In the genomic region with DNA sequence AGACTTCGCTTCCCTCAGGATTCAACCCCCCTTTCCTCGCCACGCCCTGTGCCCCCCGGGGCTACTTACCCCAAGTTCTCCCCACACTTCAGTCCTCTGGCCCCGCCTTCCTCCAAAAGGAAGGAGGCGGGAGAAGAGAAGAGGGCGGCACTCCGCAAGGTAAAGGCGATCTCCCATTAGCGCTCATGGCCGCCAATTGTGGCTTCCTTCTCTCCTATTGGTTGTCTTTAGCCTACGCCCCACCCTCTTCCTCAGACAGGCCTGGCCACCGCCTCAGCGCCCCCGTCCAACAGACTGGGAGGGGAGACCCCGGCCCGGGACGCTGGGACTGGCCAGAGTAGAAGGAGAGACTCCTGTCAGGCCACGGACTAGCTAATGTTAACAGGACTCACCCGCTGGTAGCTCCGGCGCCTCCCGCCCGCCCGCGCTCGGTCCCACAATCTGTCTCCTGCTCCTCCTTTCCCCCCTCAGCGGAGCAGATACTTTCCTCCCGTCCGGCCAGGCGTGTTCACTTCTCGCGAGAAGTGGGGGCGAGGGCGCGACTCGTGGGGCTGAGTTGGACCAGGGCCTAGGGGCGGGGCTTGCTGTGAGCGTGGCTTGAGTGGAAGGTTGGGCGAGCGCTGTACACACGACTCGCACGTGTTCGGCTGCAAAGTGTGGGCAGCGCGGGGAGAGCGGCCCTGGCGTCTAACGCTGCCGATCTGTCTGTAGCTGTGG, we compare ENCODE assay signal across 8 mouse cellular contexts. TPM values are rescaled to one million over a fixed set of nuclear protein-coding genes. Genes with fewer than 3 reads are reported as not detected.
DNase-seq lines count a peak whose midpoint lies in the region; ATAC-seq and TF ChIP-seq lines count a peak whose summit lies in the region.

TSS of gene Gm28047 (minus strand) at position 98 of the 717 bp plus-strand sequence.
TSS of gene Atf7 (minus strand) at position 495 of the 717 bp plus-strand sequence.

- peak within 1 kb of the TSS; percentile 85 for H3K4me2 ChIP-seq in forebrain, embryonic 12.5 days
- H3K4me2 ChIP-seq in heart, postnatal 0 days (ENCODE audit: low read depth, low read length): peak within 1 kb of the TSS; percentile 94
- H3K4me2 ChIP-seq in liver, embryonic 16.5 days (ENCODE audit: low read depth, low read length): peak within 1 kb of the TSS; percentile 85
- H3K4me2 ChIP-seq in neural tube, embryonic 13.5 days: peak within 1 kb of the TSS; percentile 64

- H3K9me3 ChIP-seq in E14TG2a.4 (ENCODE audit: low read length): no peaks in the 10 kb centered on the region
- no peaks in the 10 kb centered on the region for H3K9me3 ChIP-seq in forebrain, embryonic 12.5 days
- no peaks in the 10 kb centered on the region for H3K9me3 ChIP-seq in heart, postnatal 0 days (replicated peaks; ENCODE audit: control insufficient read depth, low read length)
- no peaks in the 10 kb centered on the region for H3K9me3 ChIP-seq in liver, embryonic 16.5 days (replicated peaks; ENCODE audit: control insufficient read depth, low read length)
- H3K9me3 ChIP-seq in neural tube, embryonic 13.5 days: no peaks in the 10 kb centered on the region

- H3K9ac ChIP-seq in forebrain, embryonic 12.5 days: peak within 1 kb of the TSS; percentile 73
- H3K9ac ChIP-seq in heart, postnatal 0 days (replicated peaks; ENCODE audit: low read depth, low read length): peak within 1 kb of the TSS; percentile 62
- H3K9ac ChIP-seq in liver, embryonic 16.5 days (ENCODE audit: low read depth, low read length): peak within 1 kb of the TSS; percentile 87
- peak within 1 kb of the TSS; percentile 82 for H3K9ac ChIP-seq in neural tube, embryonic 13.5 days

- ATAC-seq in forebrain, embryonic 12.5 days (ENCODE audit: low FRiP score): peak; percentile 100
- peak; percentile 98 for ATAC-seq in heart, postnatal 0 days (ENCODE audit: insufficient read depth, low read depth)
- peak; percentile 97 for ATAC-seq in liver, embryonic 16.5 days (ENCODE audit: low read depth)
- peak; percentile 100 for ATAC-seq in neural tube, embryonic 13.5 days (ENCODE audit: low read depth)

- no peak for TF ChIP-seq CTCF in E14TG2a.4 (conservative IDR thresholded peaks at IDR 0.05; ENCODE audit: low read length)
- no peak for TF ChIP-seq CTCF in heart, postnatal 0 days (IDR thresholded peaks at IDR 0.05; ENCODE audit: low read depth)
- TF ChIP-seq CTCF in testis, adult 2 months (IDR thresholded peaks at IDR 0.05; ENCODE audit: control insufficient read depth, insufficient read depth, insufficient replicate concordance, low read depth, low read length): 0 out of 2 replicates have a peak, but pooled peaks have one; percentile 1

- peak; percentile 98 for DNase-seq in c-Kit-positive CD71-positive TER-119-positive erythroid progenitor cells, embryonic 14.5 days (ENCODE audit: low spot score)
- DNase-seq in heart, postnatal 0 days (ENCODE audit: low spot score): peak; percentile 98
- peak; percentile 100 for DNase-seq in kidney, postnatal 4 days

- H3K27ac ChIP-seq in forebrain, embryonic 12.5 days: peak within 1 kb of the TSS; percentile 95
- peak within 1 kb of the TSS; percentile 95 for H3K27ac ChIP-seq in heart, postnatal 0 days (ENCODE audit: low read depth)
- peak within 1 kb of the TSS; percentile 95 for H3K27ac ChIP-seq in liver, embryonic 16.5 days (ENCODE audit: low read length)
- peak within 1 kb of the TSS; percentile 97 for H3K27ac ChIP-seq in neural tube, embryonic 13.5 days (replicated peaks)
- H3K27ac ChIP-seq in testis, adult 2 months (ENCODE audit: control insufficient read depth, insufficient read depth, low read depth, low read length): peak within 1 kb of the TSS; percentile 96

- WGBS in forebrain, embryonic 12.5 days: under 1% methylated on average over 46 of the region's 51 CpGs
- WGBS in heart, postnatal 0 days: under 1% methylated on average over 50 of the region's 51 CpGs
- 0% methylated on average over 51 of the region's 51 CpGs for WGBS in liver, embryonic 16.5 days (ENCODE audit: insufficient replicate concordance)
- WGBS in neural tube, embryonic 13.5 days: under 1% methylated on average over 51 of the region's 51 CpGs

- H3K36me3 ChIP-seq in E14TG2a.4 (ENCODE audit: insufficient read depth, low read length): peaks cover 7% of the 10 kb centered on the region; the same call in 1 of the 2 replicates
- H3K36me3 ChIP-seq in forebrain, embryonic 12.5 days (replicated peaks): no peaks in the 10 kb centered on the region
- peaks cover 1% of the 10 kb centered on the region; the same call in 1 of the 2 replicates for H3K36me3 ChIP-seq in heart, postnatal 0 days (replicated peaks; ENCODE audit: control insufficient read depth, insufficient read depth, low read length)
- H3K36me3 ChIP-seq in liver, embryonic 16.5 days (ENCODE audit: control insufficient read depth, insufficient read depth): no peaks in the 10 kb centered on the region
- H3K36me3 ChIP-seq in neural tube, embryonic 13.5 days: no peaks in the 10 kb centered on the region
- H3K36me3 ChIP-seq in testis, adult 2 months (ENCODE audit: control insufficient read depth, insufficient read depth, low read length): no peaks in the 10 kb centered on the region

- no peaks in the 10 kb centered on the region for H3K27me3 ChIP-seq in E14TG2a.4 (ENCODE audit: insufficient read depth, low read length)
- 0 out of 2 replicates have a peak, but pooled peaks cover 3% of the 10 kb centered on the region for H3K27me3 ChIP-seq in forebrain, embryonic 12.5 days
- H3K27me3 ChIP-seq in heart, postnatal 0 days (ENCODE audit: control insufficient read depth, insufficient read depth, low read length): no peaks in the 10 kb centered on the region
- H3K27me3 ChIP-seq in liver, embryonic 16.5 days (ENCODE audit: control insufficient read depth, insufficient read depth, low read depth, low read length): no peaks in the 10 kb centered on the region
- no peaks in the 10 kb centered on the region for H3K27me3 ChIP-seq in neural tube, embryonic 13.5 days
- no peaks in the 10 kb centered on the region for H3K27me3 ChIP-seq in testis, adult 2 months (ENCODE audit: control insufficient read depth, insufficient read depth, low read length)

- H3K4me1 ChIP-seq in E14TG2a.4 (replicated peaks; ENCODE audit: low read depth, low read length): peaks cover 30% of the 10 kb centered on the region
- peaks cover 19% of the 10 kb centered on the region for H3K4me1 ChIP-seq in forebrain, embryonic 12.5 days
- peaks cover 13% of the 10 kb centered on the region for H3K4me1 ChIP-seq in heart, postnatal 0 days (ENCODE audit: control insufficient read depth, insufficient read depth)
- peaks cover 19% of the 10 kb centered on the region for H3K4me1 ChIP-seq in liver, embryonic 16.5 days (ENCODE audit: control insufficient read depth, low read depth, low read length)
- H3K4me1 ChIP-seq in neural tube, embryonic 13.5 days (replicated peaks): peaks cover 28% of the 10 kb centered on the region
- peaks cover 5% of the 10 kb centered on the region for H3K4me1 ChIP-seq in testis, adult 2 months (ENCODE audit: control insufficient read depth, insufficient read depth, low read length)

- peak; percentile 55; the same call in 1 of the 2 replicates for TF ChIP-seq EP300 in heart, postnatal 0 days (IDR thresholded peaks at IDR 0.05; ENCODE audit: low read depth)

- TF ChIP-seq POLR2A in testis, adult 2 months (IDR thresholded peaks at IDR 0.05; ENCODE audit: control insufficient read depth, low read depth, low read length): no peak; the same call in 1 of the 2 replicates

- peak within 1 kb of the TSS; percentile 88 for H3K4me3 ChIP-seq in E14TG2a.4 (replicated peaks; ENCODE audit: low read length)
- peak within 1 kb of the TSS; percentile 64 for H3K4me3 ChIP-seq in forebrain, embryonic 12.5 days (replicated peaks)
- peak within 1 kb of the TSS; percentile 60 for H3K4me3 ChIP-seq in heart, postnatal 0 days (ENCODE audit: low read depth, low read length)
- H3K4me3 ChIP-seq in liver, embryonic 16.5 days (ENCODE audit: low read depth, low read length): peak within 1 kb of the TSS; percentile 82
- H3K4me3 ChIP-seq in neural tube, embryonic 13.5 days: peak within 1 kb of the TSS; percentile 61
- peak within 1 kb of the TSS; percentile 94 for H3K4me3 ChIP-seq in testis, adult 2 months (ENCODE audit: control insufficient read depth, low read depth, low read length)

RNA-seq across cellular contexts. Expression of gene Gm28047, which starts in this region (rescaled TPM):
- polyA plus RNA-seq in forebrain, embryonic 12.5 days (2016; fragmentation: Nextera tagmentation; extraction: Ambion mirVana): 0.40 TPM in 1 of 2 replicates, not detected in the other
- not detected in 2 replicates for total RNA-seq in heart, postnatal 0 days (2014; rRNA removed; ENCODE audit: low replicate concordance)
- not detected in 2 replicates for polyA plus RNA-seq in heart, postnatal 0 days (2015; fragmentation: Nextera tagmentation; extraction: Ambion mirVana)
- polyA plus RNA-seq in liver, embryonic 16.5 days (2015; fragmentation: Nextera tagmentation; extraction: Ambion mirVana): not detected in 2 replicates
- 1.3 TPM in 1 of 2 replicates, not detected in the other for polyA plus RNA-seq in neural tube, embryonic 13.5 days (2015; fragmentation: Nextera tagmentation; extraction: Ambion mirVana)
- 0.68 TPM in 1 of 2 replicates, not detected in the other for polyA plus RNA-seq in testis, adult 2 months (2012; rRNA removed)

RNA-seq across cellular contexts. Expression of gene Atf7, which starts in this region (rescaled TPM):
- 21.6 and 22.7 TPM in 2 replicates for polyA plus RNA-seq in forebrain, embryonic 12.5 days (2016; fragmentation: Nextera tagmentation; extraction: Ambion mirVana)
- 12.4 and 16.2 TPM in 2 replicates for total RNA-seq in heart, postnatal 0 days (2014; rRNA removed; ENCODE audit: low replicate concordance)
- polyA plus RNA-seq in heart, postnatal 0 days (2015; fragmentation: Nextera tagmentation; extraction: Ambion mirVana): 18.7 and 20.6 TPM in 2 replicates
- polyA plus RNA-seq in liver, embryonic 16.5 days (2015; fragmentation: Nextera tagmentation; extraction: Ambion mirVana): 10.2 and 11.1 TPM in 2 replicates
- polyA plus RNA-seq in neural tube, embryonic 13.5 days (2015; fragmentation: Nextera tagmentation; extraction: Ambion mirVana): 16.1 and 22.5 TPM in 2 replicates
- 33.9 and 42.9 TPM in 2 replicates for polyA plus RNA-seq in testis, adult 2 months (2012; rRNA removed)

Comparison
In these comparisons a context has a peak if more than half of its experiments do, and no peak if none do; other contexts are left out.
1. Peak in every context shown above with its lines: DNase-seq, ATAC-seq, H3K4me3 ChIP-seq and H3K27ac ChIP-seq.